Mouse (Mus musculus) thymus, adult 2 months (tissue): ENCODE data around the gene Gm7942.
"Not testable (repeated sequence)": the region's sequence is repeated elsewhere in the genome, so short reads cannot be mapped to it uniquely, and the experiment has no call there.

Experiments used
- CTCF ChIP-seq: fragments of 200-500 bp; IDR thresholded peaks from 2 replicates; pipeline ENCODE4 v1.5.1; 2012; ENCODE audit warnings: mild to moderate bottlenecking, control low read depth, low read length, moderate library complexity, borderline replicate concordance; ENCODE audit not compliant: control insufficient read depth, poor library complexity, insufficient read depth; ENCODE audit errors: extremely low read depth
- POLR2A ChIP-seq: fragments of 200-500 bp; IDR thresholded peaks from 2 replicates; pipeline ENCODE4 v1.6.1; 2012; ENCODE audit warnings: mild to moderate bottlenecking, low read length, control low read depth, moderate library complexity; ENCODE audit not compliant: control insufficient read depth, poor library complexity, insufficient read depth; ENCODE audit errors: extremely low read depth

GRCm38 (mm10) chr5:95106638-95107037, at the start of gene Gm7942:
- not testable (repeated sequence) for TF ChIP-seq POLR2A, CTCF
